Mouse (Mus musculus): ENCODE results near the gene Sobp.

- TF ChIP-seq CTCF (conservative IDR thresholded peaks at IDR 0.05; ENCODE audit: low read length) (no peak), POU5F1 (IDR thresholded peaks at IDR 0.05; ENCODE audit: borderline replicate concordance, low read length) (no peak)
Measured at GRCm38 (mm10) chr10:43002721-43003465, 171.4 kb downstream of the Sobp start.
